Mouse (Mus musculus) embryonic facial prominence, embryonic 13.5 days (tissue): Measurements from ENCODE around the gene Gm5615. TPM values are rescaled to one million over a fixed set of nuclear protein-coding genes. Genes with fewer than 3 reads are reported as not detected.

Source experiments
- ATAC-seq: fragments of 200-750 bp; cut with Nextera tagmentation; 2 replicates; pipeline ENCODE4 v1.8.0; 2017; ENCODE audit warnings: low read depth; ENCODE audit not compliant: insufficient number of reproducible peaks, insufficient read depth, low FRiP score, low TSS enrichment
- H3K27ac ChIP-seq: fragments of 300-500 bp; sonication (generic); 2 replicates; pipeline ENCODE4 v1.5.1; 2015; ENCODE audit warnings: moderate library complexity, mild to moderate bottlenecking, inconsistent platforms
- H3K27me3 ChIP-seq: fragments of 300-500 bp; sonication (generic); 2 replicates; pipeline ENCODE4 v1.6.1; 2015; ENCODE audit warnings: mild to moderate bottlenecking, inconsistent platforms
- H3K36me3 ChIP-seq: fragments of 300-500 bp; sonication (generic); 2 replicates; pipeline ENCODE4 v1.6.1; 2015; ENCODE audit warnings: mild to moderate bottlenecking, inconsistent platforms
- H3K4me1 ChIP-seq: fragments of 300-500 bp; sonication (generic); 2 replicates; pipeline ENCODE4 v1.6.1; 2015; ENCODE audit warnings: inconsistent platforms
- H3K4me2 ChIP-seq: fragments of 300-500 bp; sonication (generic); 2 replicates; pipeline ENCODE4 v1.6.1; 2015; ENCODE audit warnings: moderate library complexity, mild to moderate bottlenecking, inconsistent platforms
- H3K4me3 ChIP-seq: fragments of 300-500 bp; sonication (generic); 2 replicates; pipeline ENCODE4 v1.5.1; 2015; ENCODE audit warnings: mild to moderate bottlenecking, inconsistent platforms
- H3K9ac ChIP-seq: fragments of 300-500 bp; sonication (generic); 2 replicates; pipeline ENCODE4 v1.6.1; 2015; ENCODE audit warnings: mild to moderate bottlenecking, inconsistent platforms
- H3K9me3 ChIP-seq: fragments of 300-500 bp; sonication (generic); 2 replicates; pipeline ENCODE4 v1.6.1; 2016; ENCODE audit warnings: inconsistent platforms
- WGBS: fragments of 180-500 bp; shearing (Covaris S2); methylation state at CpG from one replicate; pipeline ENCODE4 v1.1.7; 2015; ENCODE audit warnings: mixed read lengths; 5-methylcytosine and 5-hydroxymethylcytosine counted together
- polyA plus RNA-seq: library from polyadenylated mRNA; unstranded; fragments of >200 nt; fragmentation: Nextera tagmentation; extraction: Ambion mirVana; gene quantifications from 2 replicates; pipeline ENCODE4 v1.2.1, GENCODE M21; 2015

Gm5615 gene
- polyA plus RNA-seq, result not detected in 2 replicates

DNA sequence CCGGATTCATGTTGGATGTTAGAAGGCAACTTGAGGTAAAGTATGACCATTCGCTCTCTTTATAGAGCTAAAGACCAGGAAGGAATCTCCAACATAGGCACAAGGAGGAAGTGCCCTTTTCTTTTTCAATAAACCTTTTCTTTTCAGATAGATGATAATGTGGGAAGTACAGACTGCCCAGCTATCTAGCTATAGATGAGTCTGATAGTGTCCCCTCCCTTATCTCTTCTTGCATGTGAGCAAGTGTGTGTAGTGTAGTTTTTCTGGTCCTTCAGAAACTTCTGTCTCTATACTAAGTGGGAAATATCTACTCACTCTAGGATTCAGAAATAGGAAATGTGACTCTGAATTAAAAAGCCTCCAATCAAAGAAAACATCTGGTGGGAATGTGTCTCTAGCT, at the start of gene Gm5615:
Gm5615 (minus strand) TSS at position 101 of the 400 bp plus-strand sequence.
- Histone ChIP-seq H3K9me3 (peaks cover 5% of the 10 kb centered on the region; the same call in 1 of the 2 replicates), H3K4me2 (no peak within 1 kb of the TSS), H3K4me1 (no peaks in the 10 kb centered on the region), H3K27ac (no peak within 1 kb of the TSS), H3K36me3 (no peaks in the 10 kb centered on the region), H3K4me3 (no peak within 1 kb of the TSS), H3K27me3 (no peaks in the 10 kb centered on the region), H3K9ac (no peak within 1 kb of the TSS)
- no peak for ATAC-seq
- WGBS, result 94% methylated on average over 2 of the region's 2 CpGs

- no peak within 1 kb of the TSS for H3K9ac ChIP-seq
- H3K4me3 ChIP-seq, result no peak within 1 kb of the TSS
- no peaks in the 10 kb centered on the region for H3K4me1 ChIP-seq
- no peak for ATAC-seq
- H3K36me3 ChIP-seq, result no peaks in the 10 kb centered on the region
- WGBS, result 48% methylated on average over 1 of the region's 1 CpGs
- no peaks in the 10 kb centered on the region; the same call in 1 of the 2 replicates for H3K9me3 ChIP-seq
- H3K27me3 ChIP-seq, result no peaks in the 10 kb centered on the region
- no peak within 1 kb of the TSS for H3K4me2 ChIP-seq
- no peak within 1 kb of the TSS for H3K27ac ChIP-seq
Measured at GRCm38 (mm10) chr9:36582535-36582934, 40.8 kb upstream of the Gm5615 start, which contains the start of gene Gm17689. TSS of gene Gm17689 (minus strand) at chr9:36582635.

DNA sequence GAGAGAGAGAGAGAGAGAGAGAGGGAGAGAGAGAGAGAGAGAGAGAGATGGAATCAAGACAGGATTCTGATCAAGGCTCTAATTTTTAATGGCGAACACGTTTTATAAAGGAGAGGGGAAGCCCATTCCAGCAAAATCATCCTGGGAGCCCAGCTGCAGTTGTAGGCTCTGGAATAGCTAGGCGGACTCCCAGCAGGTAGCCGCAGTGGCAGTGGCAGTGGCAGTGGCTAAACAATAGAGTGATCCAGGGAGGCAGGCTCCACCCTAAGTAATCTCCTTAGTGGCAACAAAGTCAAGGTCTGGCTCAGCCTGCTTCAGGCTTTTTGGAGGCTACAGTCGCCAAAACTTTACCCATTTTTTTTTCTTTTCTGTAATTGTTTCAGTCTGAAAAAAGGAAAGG, 37.6 kb downstream of the Gm5615 start:
- Histone ChIP-seq H3K36me3 (no peaks in the 10 kb centered on the region), H3K4me3 (no peak overlapping the region), H3K27me3 (no peaks in the 10 kb centered on the region), H3K4me2 (no peak overlapping the region), H3K4me1 (no peaks in the 10 kb centered on the region), H3K27ac (no peak overlapping the region), H3K9ac (no peak overlapping the region), H3K9me3 (peaks cover 9% of the 10 kb centered on the region; the same call in 1 of the 2 replicates)
- WGBS, result 81% methylated on average over 5 of the region's 5 CpGs
- ATAC-seq, result no peak

DNA sequence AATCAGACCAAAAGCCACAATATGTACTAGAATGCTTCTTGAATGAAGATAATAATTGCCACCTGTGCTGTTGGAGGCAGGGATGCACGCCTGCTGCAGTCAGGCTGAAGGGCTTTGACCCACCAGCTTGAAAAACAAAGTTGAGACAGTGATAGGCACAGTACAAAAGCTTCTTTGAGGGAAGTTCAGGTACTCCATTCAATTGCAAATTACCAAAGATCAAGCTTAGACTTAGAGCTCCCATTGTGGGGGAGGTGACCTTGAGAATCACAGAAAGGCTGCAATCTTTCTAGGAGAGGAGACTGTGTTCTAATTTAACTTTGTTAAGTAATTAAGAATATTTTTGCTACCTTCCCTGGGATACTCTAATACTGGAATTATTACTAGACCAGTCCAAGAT, 45.9 kb downstream of the Gm5615 start:
- 60% methylated on average over 1 of the region's 1 CpGs for WGBS
- H3K4me3 ChIP-seq, result no peak overlapping the region
- H3K4me2 ChIP-seq, result no peak overlapping the region
- H3K27ac ChIP-seq, result no peak overlapping the region
- H3K27me3 ChIP-seq, result no peaks in the 10 kb centered on the region
- H3K9ac ChIP-seq, result no peak overlapping the region
- H3K4me1 ChIP-seq, result no peaks in the 10 kb centered on the region
- peaks cover 3% of the 10 kb centered on the region; the same call in 1 of the 2 replicates for H3K9me3 ChIP-seq
- H3K36me3 ChIP-seq, result no peaks in the 10 kb centered on the region
- ATAC-seq, result no peak

DNA sequence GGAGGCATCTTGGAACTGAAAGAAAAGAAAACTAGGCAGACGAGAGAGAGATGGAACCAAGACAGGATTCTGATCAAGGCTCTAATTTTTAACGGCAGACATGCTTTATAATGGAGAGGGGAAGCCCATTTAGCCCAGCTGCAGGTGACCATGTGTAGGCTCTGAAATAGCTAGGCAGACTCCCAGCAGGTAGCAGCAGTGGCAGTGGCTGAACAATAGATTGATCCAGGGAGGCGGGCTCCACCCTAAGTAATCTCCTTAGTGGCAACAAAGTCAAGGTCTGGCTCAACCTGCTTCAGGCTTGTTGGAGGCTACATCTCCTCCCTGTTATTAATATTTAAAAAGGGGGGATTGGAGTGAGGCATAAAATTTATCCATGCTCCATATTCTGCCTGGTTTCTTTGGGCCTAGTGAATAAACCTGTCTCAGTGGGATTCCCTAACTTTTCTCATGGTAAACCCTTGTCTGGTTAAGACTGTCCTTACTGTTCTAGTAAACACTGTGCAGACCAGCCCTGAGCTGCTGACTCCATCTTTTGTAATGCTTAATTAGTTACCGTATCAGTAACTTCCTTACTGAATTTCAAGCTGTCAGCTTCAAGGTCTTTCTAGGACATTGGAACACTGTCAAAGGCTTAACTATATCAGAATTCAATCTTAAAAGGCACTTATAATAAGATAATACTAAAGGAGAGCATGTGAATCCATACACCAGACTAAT, 47.1 kb downstream of the Gm5615 start:
- peaks cover 3% of the 10 kb centered on the region; the same call in 1 of the 2 replicates for H3K9me3 ChIP-seq
- no peak overlapping the region for H3K4me2 ChIP-seq
- H3K4me3 ChIP-seq, result no peak overlapping the region
- no peak overlapping the region for H3K9ac ChIP-seq
- no peaks in the 10 kb centered on the region for H3K27me3 ChIP-seq
- H3K36me3 ChIP-seq, result no peaks in the 10 kb centered on the region
- no peak for ATAC-seq
- 83% methylated on average over 4 of the region's 4 CpGs for WGBS
- no peak overlapping the region for H3K27ac ChIP-seq
- H3K4me1 ChIP-seq, result no peaks in the 10 kb centered on the region

Other genes starting within 250 kb of the Gm5615 start
- gene Gm7257, start 110.1 kb downstream of the Gm5615 start, polyA plus RNA-seq, result not detected in 2 replicates
- not detected in 2 replicates for gene Gm9513, start 66.3 kb downstream of the Gm5615 start, polyA plus RNA-seq
- gene Gm17689, start 40.7 kb upstream of the Gm5615 start, polyA plus RNA-seq, result not detected in 2 replicates
- not detected in 2 replicates for gene A630095E13Rik, start 101.4 kb upstream of the Gm5615 start, polyA plus RNA-seq
- gene Acrv1, start 151.3 kb upstream of the Gm5615 start, polyA plus RNA-seq, result not detected in 2 replicates
- gene Chek1, start 185.1 kb upstream of the Gm5615 start, polyA plus RNA-seq, result 36.4 and 47.9 TPM in 2 replicates
- gene Stt3a, start 225.7 kb upstream of the Gm5615 start, polyA plus RNA-seq, result 239 and 241 TPM in 2 replicates